Mouse (Mus musculus) heart, adult 2 months (tissue): ENCODE results near the gene Guca1a.

Experiments
- EP300 ChIP-seq: fragments of 200-500 bp; IDR thresholded peaks from 2 replicates; pipeline ENCODE4 v1.6.1; 2011; ENCODE audit warnings: low read depth, low read length, control low read depth; ENCODE audit not compliant: insufficient read depth
- POLR2A ChIP-seq: fragments of 200-500 bp; IDR thresholded peaks from 2 replicates; pipeline ENCODE4 v1.6.1; 2011; ENCODE audit warnings: mild to moderate bottlenecking, low read depth, low read length, control low read depth; ENCODE audit not compliant: insufficient read depth

GRCm38 (mm10) chr17:47373991-47374390 is 26.4 kb downstream of the Guca1a start:
- TF ChIP-seq EP300 (no peak), POLR2A (no peak)
